Mouse (Mus musculus) thymus, postnatal 25 days (tissue): ENCODE measurements around the gene Appl2.

ENCODE experiments used
- DNase-seq: peaks from one replicate; pipeline ENCODE4 v3.0.0; 2022

Gene Appl2

GRCm38 (mm10) chr10:83630899-83631298 lies 17.6 kb downstream of the Appl2 start:
- no peak for DNase-seq

GRCm38 (mm10) chr10:83629878-83630277 lies 18.7 kb downstream of the Appl2 start:
- DNase-seq: no peak

- no peak for DNase-seq
Observed at GRCm38 (mm10) chr10:83629190-83629781, 19.3 kb downstream of the Appl2 start.

GRCm38 (mm10) chr10:83628241-83628640 lies 20.3 kb downstream of the Appl2 start:
- DNase-seq: no peak

DNA sequence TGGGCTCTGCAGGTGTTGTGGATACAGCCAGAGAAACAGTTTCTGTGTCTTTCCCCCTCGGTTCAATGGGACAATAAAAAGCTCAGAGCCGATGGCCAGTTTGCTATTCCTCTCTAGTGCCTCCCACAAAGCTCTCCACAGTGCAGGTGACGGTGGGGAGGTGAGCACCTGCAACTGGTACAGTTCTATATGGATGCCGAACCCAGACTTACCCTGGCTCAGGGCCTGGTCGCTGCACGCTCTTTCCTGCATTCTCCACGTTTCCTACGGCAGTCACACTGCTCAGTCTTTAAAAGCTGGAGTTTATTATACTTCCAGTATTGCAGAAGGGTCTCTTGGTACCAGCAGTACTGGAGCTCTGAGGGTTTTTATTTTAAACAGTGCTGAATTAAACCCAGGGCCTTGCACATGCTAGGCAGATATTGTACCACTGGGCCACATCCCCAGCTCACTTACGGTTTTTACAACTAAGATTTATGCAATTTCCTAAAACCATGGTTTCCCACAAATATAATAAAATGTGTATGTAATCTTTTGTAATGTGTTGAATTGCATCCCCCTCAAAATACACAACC lies 21.3 kb downstream of the Appl2 start:
- DNase-seq: no peak

- DNase-seq: no peak
Observed at GRCm38 (mm10) chr10:83624841-83625240, 23.7 kb downstream of the Appl2 start.

GRCm38 (mm10) chr10:83624065-83624464 lies 24.5 kb downstream of the Appl2 start:
- no peak for DNase-seq

- DNase-seq: no peak
Observed at GRCm38 (mm10) chr10:83620350-83621055, 28.0 kb downstream of the Appl2 start.

GRCm38 (mm10) chr10:83618819-83619440 lies 29.6 kb downstream of the Appl2 start:
- no peak for DNase-seq

GRCm38 (mm10) chr10:83617366-83617765 lies 31.2 kb downstream of the Appl2 start:
- DNase-seq: peak; percentile 40

GRCm38 (mm10) chr10:83612648-83613215 lies 35.8 kb downstream of the Appl2 start:
- no peak for DNase-seq

GRCm38 (mm10) chr10:83611863-83612262 lies 36.7 kb downstream of the Appl2 start:
- no peak for DNase-seq

- DNase-seq: no peak
Observed at GRCm38 (mm10) chr10:83610518-83610917, 38.0 kb downstream of the Appl2 start.

- DNase-seq: no peak
Observed at GRCm38 (mm10) chr10:83608596-83608995, 39.9 kb downstream of the Appl2 start.

DNA sequence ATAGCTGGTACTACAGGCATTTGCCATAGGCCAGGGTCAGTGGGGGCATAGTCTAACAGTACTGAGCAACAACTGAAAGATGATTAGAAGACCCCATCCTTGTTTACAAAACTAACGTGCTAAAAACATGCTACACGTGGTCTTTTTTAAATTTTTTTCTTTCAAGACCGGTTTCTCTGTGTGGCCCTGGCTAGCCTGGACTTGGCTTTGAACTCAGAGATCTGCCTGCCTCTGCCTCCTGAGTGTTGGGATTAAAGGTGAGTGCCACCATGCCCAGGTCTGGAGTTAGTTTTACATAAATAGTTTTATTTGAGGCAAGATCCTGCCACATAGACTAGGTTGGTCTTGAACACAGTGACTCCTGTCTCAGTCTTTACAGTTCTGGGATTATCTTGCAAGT lies 41.4 kb downstream of the Appl2 start:
- no peak for DNase-seq

- no peak for DNase-seq
Observed at GRCm38 (mm10) chr10:83605637-83606183, 42.8 kb downstream of the Appl2 start.

- DNase-seq: no peak
Observed at GRCm38 (mm10) chr10:83603956-83604564, 44.5 kb downstream of the Appl2 start.

DNA sequence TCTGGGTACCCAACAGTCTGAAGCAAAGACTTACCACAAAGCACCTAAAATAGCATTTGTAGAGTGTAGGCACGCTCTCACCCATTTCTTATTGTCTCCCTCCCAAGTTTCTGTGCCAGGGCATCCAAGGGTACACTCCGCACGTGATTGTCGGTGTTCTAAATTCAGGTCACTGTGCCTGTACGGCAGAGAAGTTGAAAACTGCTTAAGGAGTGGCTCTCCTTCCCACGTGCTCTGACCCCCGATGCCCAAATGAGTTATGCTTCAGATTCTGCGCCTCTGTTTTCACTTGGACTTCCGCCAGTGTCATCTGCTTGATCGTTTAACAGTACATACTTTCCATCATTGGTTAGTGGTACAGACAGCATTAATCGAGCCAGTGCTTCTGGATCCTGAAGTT lies 47.9 kb downstream of the Appl2 start:
- DNase-seq: no peak

- DNase-seq: no peak
Observed at GRCm38 (mm10) chr10:83594526-83594925, 54.0 kb downstream of the Appl2 start.

- DNase-seq: no peak
Observed at GRCm38 (mm10) chr10:83592616-83593015, 55.9 kb downstream of the Appl2 start.

DNA sequence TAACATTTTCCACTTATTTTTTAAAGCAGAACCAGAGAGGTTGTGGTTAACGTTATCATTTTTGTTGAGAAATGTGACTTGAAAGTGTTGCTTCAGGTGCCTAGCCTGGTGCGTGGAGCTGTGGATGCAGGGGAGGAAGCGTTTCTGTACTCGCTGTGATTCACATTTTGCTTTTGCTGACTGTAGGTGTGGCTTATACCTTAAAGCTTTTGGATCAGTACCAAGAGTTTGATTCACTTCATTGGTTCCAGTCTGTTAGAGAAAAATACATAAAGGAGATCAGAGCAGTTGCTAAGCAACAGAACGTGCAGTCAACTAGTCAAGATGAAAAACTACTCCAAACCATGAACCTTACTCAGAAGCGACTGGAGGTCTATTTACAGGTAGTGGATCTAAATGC lies 57.7 kb downstream of the Appl2 start:
- DNase-seq: no peak
